Mouse (Mus musculus) natural killer cell, adult 2 months (primary cell): ENCODE results near the gene Gm14434.
"Not testable (repeated sequence)": the region's sequence is repeated elsewhere in the genome, so short reads cannot be mapped to it uniquely, and the experiment has no call there.

Source experiments
- DNase-seq, 2 experiments: peaks; one replicate each; pipeline ENCODE4 v3.0.0; 2022; ENCODE audit warnings: low spot score in 2 of 2

Gm14434 gene

DNA sequence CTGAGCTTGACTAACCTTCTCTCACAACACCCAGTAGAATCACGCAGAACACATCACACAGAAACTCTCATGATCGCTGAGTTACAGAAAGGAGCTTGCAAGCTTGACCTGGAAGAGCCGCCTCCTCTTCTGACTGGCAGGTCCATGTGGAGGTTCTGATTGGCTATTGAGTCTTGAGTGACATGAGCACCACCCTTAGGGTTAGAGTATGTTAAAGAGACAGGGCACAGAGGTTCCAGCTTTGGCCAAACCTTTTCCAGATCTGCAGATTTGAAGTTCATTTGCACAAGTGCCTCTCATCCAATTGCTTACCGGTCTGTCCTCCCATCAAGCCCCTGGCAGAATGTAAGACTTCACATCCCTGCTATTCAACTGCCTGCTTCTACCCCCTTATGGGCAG lies at the start of gene Gm14434:
Gene Gm14434, minus strand, starts transcription at position 101 of the 400 bp plus-strand sequence.
- not testable (repeated sequence) for DNase-seq

GRCm38 (mm10) chr2:176520756-176521155 lies 34.2 kb upstream of the Gm14434 start, which contains the start of gene Zfp967:
Gene Zfp967 (plus strand): TSS chr2:176521056.
- not testable (repeated sequence) for DNase-seq

GRCm38 (mm10) chr2:176423294-176423693 lies 63.3 kb downstream of the Gm14434 start, which contains the start of gene Gm14435:
Gene Gm14435 (plus strand): TSS chr2:176423594.
- DNase-seq, result not testable (repeated sequence)
